Mouse (Mus musculus): ENCODE measurements at regions not wholly inside any gene's neighbourhood (a gene's known extent, or its start where the extent isn't known, plus 50 kb on each side); places are given as distances from the start of the nearest gene placed in this dataset.

DNA sequence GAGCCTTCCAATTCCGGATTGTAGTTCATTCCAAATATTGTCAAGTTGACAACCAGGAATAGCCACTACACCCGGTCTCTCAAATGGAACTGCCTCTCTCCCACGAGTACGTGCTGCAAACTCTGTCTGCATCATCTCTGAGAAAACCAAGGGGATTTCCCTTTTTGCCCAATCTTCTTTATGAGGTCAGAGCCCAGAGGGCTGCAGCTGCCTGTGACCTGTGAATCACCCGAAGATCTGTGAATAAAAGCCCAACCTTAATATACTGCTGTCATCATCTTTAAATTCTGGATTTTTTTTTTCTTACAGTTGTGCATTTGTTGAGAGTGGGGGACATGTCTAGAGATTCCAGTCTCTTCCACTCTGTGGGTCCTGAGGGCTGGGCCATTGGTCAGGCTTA lies 165.6 kb upstream of the Egln3 start:
- TF ChIP-seq CTCF (IDR thresholded peaks at IDR 0.05) (no peak), POLR2A (IDR thresholded peaks at IDR 0.05; ENCODE audit: insufficient read depth, low read depth, low read length) (no peak)
